Mouse (Mus musculus) MEL-GATA-1-ER (cell line): ENCODE measurements at regions not wholly inside any gene's neighbourhood (a gene's known extent, or its start where the extent isn't known, plus 50 kb on each side); places are given as distances from the start of the nearest gene placed in this dataset.
"Not testable (repeated sequence)": the region's sequence is repeated elsewhere in the genome, so short reads cannot be mapped to it uniquely, and the experiment has no call there.

Experiments
- DNase-seq: peaks from one replicate; pipeline ENCODE4 v3.0.0-alpha.2; 2012; ENCODE audit warnings: low read depth; ENCODE audit errors: extremely low read depth

- no peak for DNase-seq
Measured at GRCm38 (mm10) chr13:81008864-81009766, 125.9 kb downstream of the Arrdc3 start.

GRCm38 (mm10) chr13:81013953-81014352, 130.8 kb downstream of the Arrdc3 start:
- DNase-seq, result no peak

DNA sequence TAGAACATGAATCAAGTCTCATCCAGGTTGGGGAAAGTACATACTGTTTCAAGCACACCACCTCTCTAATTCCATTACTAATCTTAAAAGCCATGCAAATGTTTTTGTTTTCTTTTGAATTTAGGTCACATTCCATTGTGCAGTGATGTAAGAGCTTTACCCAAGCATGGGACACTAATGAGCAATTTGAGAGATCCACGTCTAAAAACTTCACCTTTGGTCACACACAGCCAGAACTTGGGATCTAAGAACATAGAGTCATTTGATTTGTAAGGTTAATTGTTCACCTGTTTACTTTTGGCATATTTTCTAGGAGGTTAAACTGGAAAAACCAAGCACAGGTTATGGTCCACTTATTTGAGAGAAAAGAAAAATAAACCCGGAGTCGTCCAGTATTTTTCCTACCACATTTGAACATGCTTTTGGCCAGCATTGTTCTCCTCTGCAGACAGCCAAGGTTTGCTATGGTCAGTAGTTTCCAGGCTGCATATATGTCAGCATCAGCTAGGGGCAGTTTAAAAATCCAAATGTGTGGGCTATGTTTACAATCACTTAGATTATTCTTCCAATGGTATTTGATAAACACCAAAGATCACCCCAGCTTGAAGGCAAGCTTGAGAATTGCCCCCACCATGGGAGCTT, 137.0 kb downstream of the Arrdc3 start:
- DNase-seq, result no peak

- DNase-seq, result no peak
Measured at GRCm38 (mm10) chr13:81020811-81021210, 137.6 kb downstream of the Arrdc3 start.

DNA sequence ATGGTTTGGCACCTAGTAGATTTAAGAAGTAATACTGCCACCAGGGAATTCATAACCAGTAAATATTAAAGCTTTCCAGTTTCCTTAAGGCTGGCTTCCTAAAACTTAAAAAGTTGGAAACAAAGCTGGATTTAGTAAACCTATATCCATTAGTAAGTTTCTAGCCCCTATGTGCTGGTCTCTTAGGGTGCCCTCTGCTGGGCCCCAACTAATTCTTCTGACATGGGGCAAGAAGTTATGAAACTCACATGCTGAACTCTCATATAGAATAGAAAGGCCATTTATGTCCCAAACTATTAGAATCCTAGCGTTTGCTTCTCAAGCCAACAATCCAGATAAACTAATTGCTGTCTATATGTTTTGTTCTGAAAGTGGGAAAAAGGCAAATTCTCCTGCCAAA, 139.2 kb downstream of the Arrdc3 start:
- DNase-seq, result no peak

DNA sequence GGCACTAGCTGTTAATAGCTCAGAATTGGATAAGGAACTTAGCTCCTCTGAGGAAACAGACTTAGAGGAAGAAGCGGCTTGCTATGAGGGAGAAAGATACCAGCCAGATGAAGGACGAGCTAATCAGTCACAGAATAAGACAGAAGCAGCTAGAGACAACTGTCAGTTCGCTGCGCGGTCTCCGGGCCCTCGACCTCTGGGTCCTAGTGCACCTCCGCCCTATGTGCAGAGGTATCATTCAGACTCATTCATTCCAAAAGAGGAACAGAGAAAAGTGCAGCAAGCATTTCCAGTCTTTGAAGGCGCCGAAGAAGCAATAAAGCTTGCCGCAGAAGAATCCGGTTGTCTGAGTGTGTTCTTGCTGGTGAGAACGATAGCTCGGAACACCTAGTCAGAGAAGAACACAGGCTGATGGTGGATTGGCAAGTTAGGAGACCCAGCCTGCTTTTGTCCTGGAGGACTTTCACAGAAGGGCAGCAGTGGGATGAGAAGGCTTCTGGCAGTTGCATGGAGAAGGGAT, 142.1 kb downstream of the Arrdc3 start:
- DNase-seq, result not testable (repeated sequence)

DNA sequence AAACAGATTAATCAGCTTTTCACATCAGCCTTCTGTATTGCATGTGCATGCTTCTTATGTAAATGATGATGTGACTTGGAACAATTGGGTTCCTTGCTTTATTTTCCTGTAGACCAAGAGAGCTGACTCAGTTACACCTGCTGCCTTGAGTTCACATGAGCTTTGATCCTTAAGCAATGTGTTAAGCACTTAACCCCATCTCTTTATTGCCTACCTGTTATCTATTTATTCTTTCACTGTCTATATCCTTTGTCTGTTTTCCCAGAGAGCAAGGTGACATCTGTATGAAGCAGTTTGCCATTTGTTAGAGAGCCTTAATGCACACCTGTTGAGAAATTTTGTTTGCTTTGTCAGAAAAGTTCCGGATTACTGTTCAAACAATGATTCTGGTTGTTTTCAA, 154.1 kb downstream of the Arrdc3 start:
- DNase-seq, result no peak

GRCm38 (mm10) chr13:81038736-81039135, 155.6 kb downstream of the Arrdc3 start:
- DNase-seq, result no peak

DNA sequence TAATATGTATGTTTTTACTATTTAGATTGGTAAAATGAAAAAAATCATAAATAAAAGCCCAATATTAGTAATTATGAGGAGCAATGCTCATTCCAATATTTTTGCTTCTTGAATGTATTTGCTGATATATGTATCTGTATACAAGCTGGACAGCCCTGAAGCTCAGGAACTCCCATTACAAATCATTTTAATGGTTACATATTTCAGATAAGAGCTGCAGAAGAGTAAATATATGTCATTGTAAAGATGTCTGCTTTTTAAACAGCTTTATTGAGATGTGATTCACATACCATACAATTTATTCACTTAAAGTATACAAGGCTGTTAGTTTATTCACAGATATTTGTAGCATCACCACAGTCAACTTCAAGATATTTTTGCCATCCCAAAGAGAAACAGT, 157.3 kb downstream of the Arrdc3 start:
- no peak for DNase-seq

GRCm38 (mm10) chr13:81041646-81042045, 158.5 kb downstream of the Arrdc3 start:
- DNase-seq, result no peak
